Mouse (Mus musculus): ENCODE measurements around the gene 4930524J08Rik. TPM values are rescaled to one million over a fixed set of nuclear protein-coding genes. Genes with fewer than 3 reads are reported as not detected.

Gene 4930524J08Rik
- polyA plus RNA-seq, 1 experiment from 2014 or later, result 2.8 TPM

DNA sequence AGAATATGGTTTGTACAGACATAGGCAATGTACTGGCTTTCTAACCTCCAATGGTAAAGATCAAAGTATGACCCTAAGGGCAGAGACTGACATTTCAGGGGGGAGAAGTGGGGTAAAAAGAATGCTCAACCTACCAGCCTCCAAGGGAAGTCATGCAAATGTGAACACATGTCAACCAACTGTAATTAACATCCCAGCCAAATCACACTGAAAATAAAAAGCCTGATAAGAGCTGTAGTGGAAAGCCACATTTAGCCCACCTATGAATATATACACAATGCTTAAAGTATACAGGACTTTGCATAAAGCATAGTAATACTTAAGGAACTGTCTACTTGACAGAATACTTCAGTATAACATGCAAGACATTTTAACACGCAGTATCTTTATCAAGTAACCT lies 3.1 kb upstream of the 4930524J08Rik start:
- ATAC-seq (replicated peaks), result no peak
- no peaks in the 10 kb centered on the region for H3K36me3 ChIP-seq (replicated peaks)
- peak overlapping the region; percentile 86 for H3K4me2 ChIP-seq
- 76% methylated on average over 1 of the region's 1 CpGs for WGBS
- peak overlapping the region; percentile 20; the same call in 1 of the 2 replicates for H3K4me3 ChIP-seq
- no peak overlapping the region for H3K27ac ChIP-seq
- peaks cover 46% of the 10 kb centered on the region for H3K4me1 ChIP-seq
- H3K27me3 ChIP-seq (replicated peaks), result no peaks in the 10 kb centered on the region
- no peaks in the 10 kb centered on the region for H3K9me3 ChIP-seq
- H3K9ac ChIP-seq, result no peak overlapping the region

DNA sequence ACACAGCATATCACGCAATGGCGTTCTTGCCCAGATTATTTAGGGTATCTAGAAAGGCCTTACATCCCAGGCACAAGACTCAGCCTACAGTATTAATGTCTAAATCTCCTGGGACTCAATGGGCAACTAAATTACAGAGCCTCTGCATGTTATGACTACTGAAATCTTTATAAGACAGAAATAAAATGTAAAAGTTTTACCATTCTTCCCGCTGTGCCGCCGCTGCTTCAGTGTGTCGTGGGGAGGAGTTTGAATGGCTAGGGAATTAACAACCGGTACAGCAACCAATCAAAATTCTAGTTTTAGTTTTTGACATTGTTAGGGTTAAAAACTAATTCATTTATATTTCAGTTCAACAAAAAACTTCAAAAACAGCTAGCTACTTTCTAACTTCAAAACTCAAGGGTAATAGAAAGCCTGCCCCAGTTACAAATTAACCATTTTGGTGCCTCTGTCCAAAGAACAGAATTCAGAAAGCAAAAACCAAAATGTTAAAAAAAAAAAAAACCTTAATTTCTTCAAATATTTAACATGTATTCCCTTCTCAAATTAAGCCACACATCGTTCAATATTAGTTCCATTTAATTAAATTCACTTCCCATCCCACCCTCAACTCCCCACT lies 2.4 kb upstream of the 4930524J08Rik start:
- WGBS, result 7% methylated on average over 8 of the region's 8 CpGs
- Histone ChIP-seq H3K4me1 (peaks cover 46% of the 10 kb centered on the region), H3K36me3 (replicated peaks) (no peaks in the 10 kb centered on the region), H3K4me2 (peak overlapping the region; percentile 86), H3K9ac (peak overlapping the region; percentile 98), H3K27me3 (replicated peaks) (no peaks in the 10 kb centered on the region), H3K27ac (no peak overlapping the region), H3K9me3 (no peaks in the 10 kb centered on the region), H3K4me3 (peak overlapping the region; percentile 94)
- ATAC-seq (replicated peaks), result no peak

DNA sequence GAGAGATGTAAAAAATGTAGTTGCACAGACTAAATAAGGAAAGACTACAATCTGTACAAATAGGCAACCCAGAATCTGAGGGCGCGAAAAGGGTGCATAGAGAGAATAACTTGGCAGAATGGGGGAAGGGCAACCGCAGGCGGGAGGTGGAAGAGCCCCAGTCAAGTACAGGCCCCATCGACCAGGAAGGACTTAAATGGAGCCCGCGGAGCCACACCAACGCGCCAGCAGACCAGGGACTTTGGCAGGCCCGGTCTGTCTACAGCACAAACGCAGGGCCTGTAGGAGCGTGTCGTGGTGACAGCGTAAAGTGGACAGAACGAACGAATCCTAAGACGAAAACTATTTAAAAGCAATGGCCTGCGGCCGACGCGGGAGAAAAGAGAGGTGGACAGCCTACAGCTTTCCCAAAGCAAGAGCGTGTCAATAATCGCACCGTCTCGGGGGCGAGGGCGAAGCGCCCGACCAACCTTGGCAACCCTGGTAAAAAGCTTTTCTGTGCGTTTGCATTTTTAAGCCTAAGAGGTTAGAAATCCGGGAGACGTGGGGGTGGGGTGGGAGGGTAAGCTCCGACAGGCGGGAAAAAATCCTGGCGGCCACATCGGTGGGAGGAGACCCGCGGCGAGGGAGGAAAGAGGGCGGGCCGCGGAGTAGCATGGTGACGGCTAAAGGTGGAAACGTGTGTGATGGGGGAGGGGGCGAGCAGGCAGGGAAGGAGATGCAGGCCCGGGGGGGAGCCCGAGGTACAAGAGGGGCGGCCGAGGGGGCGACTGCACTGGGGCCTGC lies 1.2 kb upstream of the 4930524J08Rik start:
- Histone ChIP-seq H3K4me3 (peak overlapping the region; percentile 94), H3K27ac (peak overlapping the region; percentile 99), H3K9me3 (no peaks in the 10 kb centered on the region), H3K4me2 (peak overlapping the region; percentile 86), H3K27me3 (replicated peaks) (no peaks in the 10 kb centered on the region), H3K36me3 (replicated peaks) (no peaks in the 10 kb centered on the region), H3K9ac (peak overlapping the region; percentile 98), H3K4me1 (peaks cover 45% of the 10 kb centered on the region)
- under 1% methylated on average over 48 of the region's 50 CpGs for WGBS
- peak; percentile 43 for ATAC-seq (replicated peaks)

DNA sequence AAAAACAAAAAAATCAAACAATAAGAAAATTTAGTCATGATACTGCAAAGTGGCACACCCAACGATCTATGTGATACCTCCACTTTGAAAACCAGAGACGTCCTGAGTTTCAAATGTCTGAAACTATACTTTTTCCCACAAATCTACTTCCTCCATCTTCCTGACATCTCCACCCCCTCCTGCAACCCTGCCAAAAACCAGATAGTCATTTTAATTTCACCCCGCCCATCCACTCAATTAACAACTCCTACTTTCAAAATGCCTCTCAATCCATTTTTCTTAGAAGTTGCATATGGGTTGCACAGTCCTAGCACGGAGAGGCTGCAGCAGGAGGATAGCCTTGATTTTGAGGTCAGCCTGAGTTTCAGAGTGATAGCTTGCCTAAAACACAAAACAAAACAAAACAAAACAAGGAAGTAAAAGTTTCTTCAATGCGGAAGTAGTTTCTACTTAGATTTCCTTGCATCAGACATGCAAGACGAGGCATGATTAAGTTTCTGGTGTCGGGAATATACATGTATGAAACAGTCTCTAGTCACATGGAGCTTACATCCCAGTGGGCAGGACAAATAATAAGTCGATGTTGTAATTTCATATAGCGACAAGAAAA lies 4.7 kb downstream of the 4930524J08Rik start:
- Histone ChIP-seq H3K9ac (no peak overlapping the region), H3K9me3 (no peaks in the 10 kb centered on the region), H3K4me3 (no peak overlapping the region), H3K27ac (no peak overlapping the region), H3K36me3 (replicated peaks) (no peaks in the 10 kb centered on the region), H3K27me3 (replicated peaks) (no peaks in the 10 kb centered on the region), H3K4me1 (peaks cover 8% of the 10 kb centered on the region), H3K4me2 (no peak overlapping the region)
- ATAC-seq (replicated peaks), result no peak
- 93% methylated on average over 9 of the region's 9 CpGs for WGBS

DNA sequence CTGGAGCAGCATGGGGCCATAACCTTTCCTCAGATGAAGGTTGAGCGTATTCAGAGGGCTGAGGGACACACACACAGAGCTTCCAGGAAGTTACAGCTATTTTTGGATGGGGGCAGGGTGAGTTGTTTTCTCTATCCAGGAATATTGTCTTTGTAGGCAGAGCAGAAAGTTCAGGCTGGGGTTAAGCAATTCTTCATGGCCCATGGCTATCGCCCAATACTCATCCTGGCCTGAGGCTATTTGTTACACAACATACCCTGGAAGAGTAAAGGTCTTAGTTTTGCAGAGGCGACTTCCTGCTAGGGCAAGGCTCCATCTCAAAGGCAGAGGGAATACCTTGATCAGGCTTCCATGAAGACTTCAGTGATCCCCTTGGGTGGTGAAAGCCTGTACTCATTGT lies 15.3 kb downstream of the 4930524J08Rik start:
- WGBS, result 87% methylated on average over 3 of the region's 3 CpGs
- ATAC-seq (replicated peaks), result no peak
- Histone ChIP-seq H3K4me1 (no peaks in the 10 kb centered on the region), H3K9ac (no peak overlapping the region), H3K27ac (no peak overlapping the region), H3K9me3 (no peaks in the 10 kb centered on the region), H3K4me2 (no peak overlapping the region), H3K36me3 (replicated peaks) (no peaks in the 10 kb centered on the region), H3K27me3 (replicated peaks) (no peaks in the 10 kb centered on the region), H3K4me3 (no peak overlapping the region)

DNA sequence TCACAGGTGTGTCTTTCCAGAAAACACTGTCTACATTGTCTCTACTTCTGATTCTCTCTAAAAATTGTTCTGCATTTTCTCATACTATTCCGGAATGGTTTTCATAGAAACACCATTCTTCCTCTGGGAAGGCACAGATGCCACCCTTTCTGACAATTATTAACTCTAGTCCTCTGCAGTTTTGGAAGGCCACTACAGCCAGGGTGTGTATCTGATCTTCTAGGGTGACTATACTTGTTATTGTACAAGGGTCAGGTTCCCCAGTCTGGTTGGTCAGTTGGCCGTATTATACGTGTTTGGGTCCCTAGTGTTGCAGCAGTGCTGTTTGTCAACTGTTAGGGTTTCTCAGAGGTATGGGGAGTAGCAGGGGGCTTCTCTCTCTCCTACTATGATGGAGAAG lies 15.8 kb downstream of the 4930524J08Rik start:
- Histone ChIP-seq H3K4me2 (no peak overlapping the region), H3K9ac (no peak overlapping the region), H3K4me1 (no peaks in the 10 kb centered on the region), H3K27ac (no peak overlapping the region), H3K27me3 (replicated peaks) (no peaks in the 10 kb centered on the region), H3K9me3 (no peaks in the 10 kb centered on the region), H3K36me3 (replicated peaks) (no peaks in the 10 kb centered on the region), H3K4me3 (no peak overlapping the region)
- 92% methylated on average over 3 of the region's 3 CpGs for WGBS
- ATAC-seq (replicated peaks), result no peak

DNA sequence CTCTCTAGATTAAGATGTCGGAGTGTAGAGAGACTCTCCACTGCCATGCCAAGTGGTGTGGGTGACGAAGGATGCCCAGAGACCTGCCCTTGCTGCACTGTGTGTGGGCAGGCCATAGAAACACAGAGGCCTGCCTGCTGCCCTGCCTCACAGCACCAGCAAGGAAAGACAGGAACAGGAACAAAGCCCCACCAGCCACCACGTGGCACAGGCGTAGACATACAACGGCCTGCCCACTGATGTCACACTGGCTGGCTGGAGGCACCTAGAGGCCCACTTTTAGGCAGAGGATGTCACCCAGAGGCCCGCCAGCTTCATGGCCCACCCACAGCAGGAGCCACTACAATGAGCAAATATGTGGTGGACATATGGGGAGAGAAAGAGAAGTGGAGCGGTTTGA lies 21.2 kb downstream of the 4930524J08Rik start:
- H3K27ac ChIP-seq, result no peak overlapping the region
- H3K4me2 ChIP-seq, result no peak overlapping the region
- no peaks in the 10 kb centered on the region for H3K36me3 ChIP-seq (replicated peaks)
- ATAC-seq (replicated peaks), result no peak
- no peaks in the 10 kb centered on the region for H3K4me1 ChIP-seq
- H3K9me3 ChIP-seq, result no peaks in the 10 kb centered on the region
- H3K27me3 ChIP-seq (replicated peaks), result no peaks in the 10 kb centered on the region
- H3K9ac ChIP-seq, result no peak overlapping the region
- H3K4me3 ChIP-seq, result no peak overlapping the region
- 83% methylated on average over 7 of the region's 7 CpGs for WGBS

DNA sequence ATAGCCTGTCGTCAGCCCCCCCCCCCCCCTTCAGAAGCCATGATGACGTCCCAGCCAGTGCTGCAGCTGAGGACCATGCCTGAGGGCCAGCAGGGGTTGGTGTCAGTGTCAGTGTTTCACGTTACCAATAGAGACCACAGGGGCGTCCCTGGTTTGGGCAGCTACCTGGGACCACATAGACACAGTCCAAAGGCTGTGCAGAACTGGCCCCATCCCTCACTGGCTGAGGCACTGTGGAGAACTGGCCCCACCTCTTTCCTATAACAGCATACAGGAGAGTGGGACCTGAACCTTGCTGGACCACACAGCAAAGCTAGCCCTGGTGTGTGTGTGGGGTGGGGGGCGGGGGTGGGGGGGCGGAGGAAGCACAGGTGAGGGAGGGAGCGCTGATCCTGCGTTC lies 21.6 kb downstream of the 4930524J08Rik start:
- WGBS, result 54% methylated on average over 7 of the region's 8 CpGs

DNA sequence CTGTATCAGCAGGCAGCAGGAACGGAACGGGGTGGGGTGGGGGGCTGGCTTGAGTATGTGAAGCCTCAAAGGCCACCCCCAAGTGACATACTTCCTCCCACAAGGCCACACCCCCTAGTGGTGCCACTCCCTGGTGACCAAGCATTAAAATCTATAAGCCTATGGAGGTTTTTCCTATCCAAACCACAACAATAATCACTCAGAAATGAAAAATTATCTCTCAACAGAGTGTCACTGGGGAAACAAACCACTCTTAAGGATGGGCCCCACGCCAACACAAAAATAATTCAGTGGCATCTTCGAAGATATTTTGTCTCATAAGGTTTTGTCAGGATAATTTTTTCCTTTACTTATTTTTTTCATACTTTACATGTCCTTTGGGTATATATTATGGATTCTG lies 25.0 kb downstream of the 4930524J08Rik start:
- Histone ChIP-seq H3K27me3 (replicated peaks) (no peaks in the 10 kb centered on the region), H3K4me2 (no peak overlapping the region), H3K27ac (no peak overlapping the region), H3K9me3 (no peaks in the 10 kb centered on the region), H3K4me1 (no peaks in the 10 kb centered on the region), H3K4me3 (no peak overlapping the region), H3K36me3 (replicated peaks) (no peaks in the 10 kb centered on the region), H3K9ac (no peak overlapping the region)
- 81% methylated on average over 4 of the region's 4 CpGs for whole genome bisulfite sequencing
- no peak for ATAC-seq (replicated peaks)

More for the DNA sequence above, 21.6 kb downstream of the 4930524J08Rik start:
- H3K9me3 ChIP-seq, result no peaks in the 10 kb centered on the region
- no peak overlapping the region for H3K4me3 ChIP-seq
- H3K4me2 ChIP-seq, result no peak overlapping the region
- H3K4me1 ChIP-seq, result no peaks in the 10 kb centered on the region
- ATAC-seq (replicated peaks), result no peak
- H3K36me3 ChIP-seq (replicated peaks), result no peaks in the 10 kb centered on the region
- no peak overlapping the region for H3K9ac ChIP-seq
- H3K27ac ChIP-seq, result no peak overlapping the region
- H3K27me3 ChIP-seq (replicated peaks), result no peaks in the 10 kb centered on the region

DNA sequence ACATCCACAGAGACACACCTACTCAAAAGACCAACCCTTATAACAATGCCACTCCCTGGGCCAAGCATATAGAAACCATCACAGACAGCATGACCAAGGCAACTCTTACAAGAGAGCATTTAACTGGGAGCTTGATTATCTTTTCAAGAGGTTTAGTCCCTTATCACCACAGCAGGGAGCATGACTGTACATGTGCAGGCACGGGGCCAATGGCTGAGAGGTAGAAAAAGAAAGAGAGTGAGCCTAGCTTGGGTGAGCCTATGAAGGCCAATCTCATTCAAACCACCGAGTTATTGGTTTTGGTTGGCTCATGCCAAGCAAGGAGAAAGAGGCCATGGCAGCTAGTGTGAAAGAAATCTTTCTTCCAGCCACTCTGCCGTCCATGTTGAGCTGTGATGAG lies 26.6 kb downstream of the 4930524J08Rik start:
- Histone ChIP-seq H3K9ac (no peak overlapping the region), H3K9me3 (no peaks in the 10 kb centered on the region), H3K4me1 (no peaks in the 10 kb centered on the region), H3K36me3 (replicated peaks) (no peaks in the 10 kb centered on the region), H3K4me3 (no peak overlapping the region), H3K27ac (no peak overlapping the region), H3K4me2 (no peak overlapping the region), H3K27me3 (replicated peaks) (no peaks in the 10 kb centered on the region)
- ATAC-seq (replicated peaks), result no peak
- 70% methylated on average over 3 of the region's 3 CpGs for WGBS

DNA sequence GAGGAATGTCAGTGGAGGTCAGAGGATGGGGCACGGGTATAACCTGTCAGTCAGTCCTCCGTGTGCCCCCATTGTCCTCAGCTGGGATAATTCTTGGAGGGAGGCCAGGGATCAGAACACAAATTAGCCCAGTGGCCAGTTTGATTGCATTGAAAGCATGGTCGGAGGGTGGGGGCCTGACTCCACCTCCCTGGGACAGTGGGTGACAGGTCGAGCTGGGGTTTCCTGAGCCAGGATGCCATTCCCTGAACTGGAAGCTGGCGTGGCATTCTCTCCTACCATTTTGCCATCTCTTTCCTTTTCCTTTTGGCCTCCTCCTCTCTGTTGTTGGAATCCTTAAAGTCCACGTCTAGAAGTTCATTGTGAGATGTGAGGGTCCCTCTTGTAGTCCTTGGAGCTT lies 27.0 kb downstream of the 4930524J08Rik start:
- no peak overlapping the region for H3K27ac ChIP-seq
- no peak overlapping the region for H3K4me3 ChIP-seq
- H3K4me2 ChIP-seq, result no peak overlapping the region
- no peak for ATAC-seq (replicated peaks)
- no peaks in the 10 kb centered on the region for H3K9me3 ChIP-seq
- H3K9ac ChIP-seq, result no peak overlapping the region
- no peaks in the 10 kb centered on the region for H3K27me3 ChIP-seq (replicated peaks)
- H3K4me1 ChIP-seq, result no peaks in the 10 kb centered on the region
- 81% methylated on average over 6 of the region's 6 CpGs for WGBS
- no peaks in the 10 kb centered on the region for H3K36me3 ChIP-seq (replicated peaks)

DNA sequence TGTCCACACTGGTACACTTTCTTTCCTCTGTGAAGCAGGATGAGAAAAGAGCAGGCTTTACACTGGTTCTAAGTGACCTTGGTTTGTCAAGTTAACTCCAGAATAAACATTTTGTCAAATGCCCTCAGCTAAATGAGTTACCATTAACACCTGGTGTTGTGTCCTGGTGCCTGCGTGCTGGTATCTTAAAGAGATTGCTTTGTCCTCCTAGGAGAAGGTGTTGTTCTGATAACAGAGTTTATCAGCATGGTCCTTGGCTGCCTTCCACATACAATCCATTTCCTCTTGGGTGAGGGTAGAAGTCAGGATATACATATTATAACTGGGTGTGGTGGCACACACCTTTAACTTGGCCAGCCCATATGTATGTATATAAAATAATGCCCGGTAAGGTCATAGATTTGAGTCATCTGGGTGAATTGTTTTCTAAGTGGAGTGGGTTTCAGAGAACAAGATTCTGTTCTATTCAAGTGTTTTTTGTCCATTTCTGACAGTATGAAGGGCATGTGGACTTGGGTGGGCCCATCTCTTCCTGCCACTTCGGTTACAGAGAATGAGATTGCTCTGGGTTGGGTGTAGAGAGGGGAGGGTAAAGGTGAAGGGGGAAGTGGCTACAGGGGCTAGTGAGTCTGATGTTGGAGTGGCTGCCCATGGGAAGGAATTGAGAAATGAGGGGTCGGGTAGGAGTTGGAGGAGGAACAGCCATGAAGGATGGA lies 27.6 kb downstream of the 4930524J08Rik start:
- H3K27ac ChIP-seq, result no peak overlapping the region
- ATAC-seq (replicated peaks), result no peak
- WGBS, result 94% methylated on average over 4 of the region's 4 CpGs

More for the DNA sequence above, 27.6 kb downstream of the 4930524J08Rik start:
- H3K36me3 ChIP-seq (replicated peaks), result no peaks in the 10 kb centered on the region
- H3K9ac ChIP-seq, result no peak overlapping the region
- no peaks in the 10 kb centered on the region for H3K27me3 ChIP-seq (replicated peaks)
- H3K9me3 ChIP-seq, result no peaks in the 10 kb centered on the region
- H3K4me1 ChIP-seq, result no peaks in the 10 kb centered on the region
- H3K4me2 ChIP-seq, result no peak overlapping the region
- H3K4me3 ChIP-seq, result no peak overlapping the region
